Mouse (Mus musculus) CH12.LX (cell line): ENCODE measurements around the gene Dnah11. TPM values are rescaled to one million over a fixed set of nuclear protein-coding genes. Genes with fewer than 3 reads are reported as not detected.

Experiments used
- DNase-seq: peaks from one replicate; pipeline ENCODE4 v3.0.0-alpha.2; 2013; ENCODE audit errors: extremely low read depth
- H3K27ac ChIP-seq: 2 replicates; pipeline ENCODE4 v1.5.1; 2012; ENCODE audit warnings: low read depth, mild to moderate bottlenecking, control low read depth, moderate library complexity; ENCODE audit not compliant: insufficient read depth
- H3K27me3 ChIP-seq: replicated peaks from 2 replicates; pipeline ENCODE3; 2012; ENCODE audit warnings: inconsistent platforms
- H3K36me3 ChIP-seq, 2 experiments: replicated peaks in 1 of 2; 2 replicates each; pipeline versions ENCODE3 to v1.6.1; 2012; ENCODE audit warnings: inconsistent platforms in 1 of 2, low read length in 1 of 2, mild to moderate bottlenecking in 1 of 2, mixed read lengths in 1 of 2, moderate library complexity in 1 of 2; ENCODE audit not compliant: control insufficient read depth in 1 of 2, insufficient read depth in 1 of 2
- H3K4me1 ChIP-seq, 2 experiments: 2 replicates each; pipeline ENCODE4 v1.6.1; 2012; ENCODE audit warnings: inconsistent platforms in 1 of 2, moderate library complexity in 1 of 2; ENCODE audit not compliant: insufficient read depth in 2 of 2, control insufficient read depth in 1 of 2
- H3K4me2 ChIP-seq: 2 replicates; pipeline ENCODE4 v1.6.1; 2012; ENCODE audit warnings: low read depth, mild to moderate bottlenecking, control low read depth; ENCODE audit not compliant: poor library complexity, insufficient read depth, severe bottlenecking
- H3K4me3 ChIP-seq, 3 experiments: fragments of 150-350 bp in 1 of 3; sonication (generic) in 1 of 3; replicated peaks in 1 of 3; 2 replicates each; pipeline versions ENCODE3 to v1.5.1; 2011 to 2012; ENCODE audit warnings: low read depth in 2 of 3, low read length in 2 of 3, mild to moderate bottlenecking in 2 of 3, moderate library complexity in 2 of 3, control low read depth in 1 of 3, improper control_type of control experiment in 1 of 3, inconsistent platforms in 1 of 3, mixed read lengths in 1 of 3; ENCODE audit not compliant: poor library complexity in 1 of 3
- H3K79me2 ChIP-seq: replicated peaks from 2 replicates; pipeline ENCODE4 v1.6.1; 2012; ENCODE audit warnings: mild to moderate bottlenecking, moderate library complexity; ENCODE audit not compliant: control insufficient read depth, poor library complexity, insufficient read depth, severe bottlenecking; ENCODE audit errors: extremely low read depth
- H3K9ac ChIP-seq: 2 replicates; pipeline ENCODE4 v1.6.1; 2012; ENCODE audit warnings: low read depth, mild to moderate bottlenecking, control low read depth, moderate library complexity; ENCODE audit not compliant: insufficient read depth
- H3K9me3 ChIP-seq: replicated peaks from 2 replicates; pipeline ENCODE3; 2012; ENCODE audit warnings: low read length, inconsistent platforms, mixed read lengths
- BHLHE40 ChIP-seq: IDR thresholded peaks from 2 replicates; pipeline ENCODE4 v1.6.1; 2011; ENCODE audit warnings: mild to moderate bottlenecking, low read depth, low read length, improper control_type of control experiment
- CHD1 ChIP-seq: IDR thresholded peaks from 2 replicates; pipeline ENCODE4 v1.6.1; 2012; ENCODE audit warnings: low read depth, low read length, improper control_type of control experiment, inconsistent platforms
- CTCF ChIP-seq, 2 experiments: IDR thresholded peaks in 1 of 2; conservative IDR thresholded peaks in 1 of 2; 2 replicates each; pipeline ENCODE4 v1.5.1; 2011 to 2012; ENCODE audit warnings: low read depth in 2 of 2, low read length in 2 of 2, improper control_type of control experiment in 1 of 2, inconsistent platforms in 1 of 2, mild to moderate bottlenecking in 1 of 2, moderate library complexity in 1 of 2
- E2F4 ChIP-seq: IDR thresholded peaks from 2 replicates; pipeline ENCODE4 v1.6.1; 2011; ENCODE audit warnings: low read depth, low read length, improper control_type of control experiment; ENCODE audit not compliant: insufficient replicate concordance
- ELF1 ChIP-seq: IDR thresholded peaks from 2 replicates; pipeline ENCODE4 v1.6.1; 2014; ENCODE audit warnings: low read depth, mild to moderate bottlenecking, inconsistent platforms, low read length, improper control_type of control experiment
- EP300 ChIP-seq: IDR thresholded peaks from 2 replicates; pipeline ENCODE4 v1.6.1; 2011; ENCODE audit warnings: low read length, improper control_type of control experiment
- ETS1 ChIP-seq: conservative IDR thresholded peaks from 2 replicates; pipeline ENCODE4 v1.6.1; 2012; ENCODE audit warnings: low read depth, mild to moderate bottlenecking, inconsistent platforms, low read length, improper control_type of control experiment, moderate library complexity
- GABPA ChIP-seq: IDR thresholded peaks from 2 replicates; pipeline ENCODE4 v1.6.1; 2012; ENCODE audit warnings: low read depth, low read length, improper control_type of control experiment, inconsistent platforms; ENCODE audit not compliant: insufficient replicate concordance
- HCFC1 ChIP-seq: IDR thresholded peaks from 2 replicates; pipeline ENCODE4 v1.6.1; 2012; ENCODE audit warnings: low read depth, mild to moderate bottlenecking, inconsistent platforms, low read length, improper control_type of control experiment
- IRF4 ChIP-seq: IDR thresholded peaks from 2 replicates; pipeline ENCODE4 v1.6.1; 2014; ENCODE audit warnings: low read depth, mild to moderate bottlenecking, inconsistent platforms, low read length, improper control_type of control experiment
- JUN ChIP-seq: IDR thresholded peaks from 2 replicates; pipeline ENCODE4 v1.6.1; 2011; ENCODE audit warnings: low read depth, mild to moderate bottlenecking, low read length, improper control_type of control experiment, moderate library complexity; ENCODE audit not compliant: insufficient read depth
- JUND ChIP-seq: conservative IDR thresholded peaks from 2 replicates; pipeline ENCODE4 v1.6.1; 2011; ENCODE audit warnings: low read depth, low read length, improper control_type of control experiment
- MAFK ChIP-seq: IDR thresholded peaks from 2 replicates; pipeline ENCODE4 v1.6.1; 2011; ENCODE audit warnings: low read length, improper control_type of control experiment; ENCODE audit not compliant: insufficient replicate concordance
- MAX ChIP-seq: IDR thresholded peaks from 2 replicates; pipeline ENCODE4 v1.6.1; 2011; ENCODE audit warnings: low read length, improper control_type of control experiment
- MAZ ChIP-seq: IDR thresholded peaks from 2 replicates; pipeline ENCODE4 v1.6.1; 2012; ENCODE audit warnings: low read depth, mild to moderate bottlenecking, inconsistent platforms, low read length, improper control_type of control experiment, moderate library complexity
- MEF2A ChIP-seq: IDR thresholded peaks from 2 replicates; pipeline ENCODE4 v1.6.1; 2014; ENCODE audit warnings: low read depth, mild to moderate bottlenecking, inconsistent platforms, low read length, improper control_type of control experiment, borderline replicate concordance
- MXI1 ChIP-seq: IDR thresholded peaks from 2 replicates; pipeline ENCODE4 v1.6.1; 2011; ENCODE audit warnings: mild to moderate bottlenecking, low read depth, low read length, improper control_type of control experiment
- MYC ChIP-seq: IDR thresholded peaks from 2 replicates; pipeline ENCODE4 v1.6.1; 2011; ENCODE audit warnings: low read depth, mild to moderate bottlenecking, improper control_type of control experiment, low read length
- NELFE ChIP-seq: IDR thresholded peaks from 2 replicates; pipeline ENCODE4 v1.6.1; 2011; ENCODE audit warnings: low read depth, low read length, improper control_type of control experiment
- NRF1 ChIP-seq: IDR thresholded peaks from 2 replicates; pipeline ENCODE4 v1.6.1; 2014; ENCODE audit warnings: low read depth, mild to moderate bottlenecking, inconsistent platforms, low read length, improper control_type of control experiment, moderate library complexity
- POLR2A ChIP-seq: IDR thresholded peaks from 2 replicates; pipeline ENCODE4 v1.6.1; 2011; ENCODE audit warnings: low read depth, mild to moderate bottlenecking, improper control_type of control experiment, low read length
- POLR2AphosphoS2 ChIP-seq: IDR thresholded peaks from 2 replicates; pipeline ENCODE4 v1.6.1; 2011; ENCODE audit warnings: low read depth, low read length, improper control_type of control experiment
- RAD21 ChIP-seq: IDR thresholded peaks from 2 replicates; pipeline ENCODE4 v1.6.1; 2011; ENCODE audit warnings: low read depth, mild to moderate bottlenecking, low read length, improper control_type of control experiment, moderate library complexity
- SIN3A ChIP-seq: IDR thresholded peaks from 2 replicates; pipeline ENCODE4 v1.6.1; 2012; ENCODE audit warnings: low read length, improper control_type of control experiment, inconsistent platforms
- TBP ChIP-seq: conservative IDR thresholded peaks from 2 replicates; pipeline ENCODE4 v1.6.1; 2011; ENCODE audit warnings: low read depth, low read length, improper control_type of control experiment
- TCF12 ChIP-seq: IDR thresholded peaks from 2 replicates; pipeline ENCODE4 v1.6.1; 2014; ENCODE audit warnings: low read depth, mild to moderate bottlenecking, inconsistent platforms, low read length, improper control_type of control experiment
- ZMIZ1 ChIP-seq: IDR thresholded peaks from 2 replicates; pipeline ENCODE4 v1.6.1; 2012; ENCODE audit warnings: low read depth, mild to moderate bottlenecking, inconsistent platforms, low read length, improper control_type of control experiment
- dilution Hi-C: fragments of 300-500 bp; cut with MboI; formaldehyde crosslinking; loops from 2 replicates; pipeline ENCODE4 v1.14.3; 2020; ENCODE audit warnings: low sequenced_read_pairs; ENCODE audit not compliant: extremely low pct_unique_long_range_greater_than_20kb, extremely low pct_ligation_motif_present
- in situ Hi-C: fragments of 300-500 bp; cut with MboI; formaldehyde crosslinking; loops from 3 replicates; pipeline ENCODE4 v1.14.3; 2019; ENCODE audit warnings: low sequenced_read_pairs, low pct_ligation_motif_present, low pct_unique_long_range_greater_than_20kb, mixed read lengths
- polyA plus RNA-seq: library from polyadenylated mRNA; unstranded; fragments of >175 nt; gene quantifications from 2 replicates; pipeline ENCODE4 v1.2.1, GENCODE M21; 2012; ENCODE audit warnings: low read depth; ENCODE audit not compliant: insufficient read length
- total RNA-seq, 2 experiments: library from RNA; depleted of rRNA; stranded (reverse); fragments of 300-350 nt in 1 of 2; fragments of >200 nt in 1 of 2; gene quantifications; 2 replicates each; pipeline ENCODE4 v1.2.3; 2012 to 2014

Dnah11 gene
- total and polyA plus RNA-seq, 3 experiments = 0.85 to 2.5 (median 1.2) TPM

- dilution Hi-C loops = no loop called here
- peak; percentile 70 for DNase-seq
- Histone ChIP-seq H3K27me3 (no peaks in the 10 kb centered on the region), H3K36me3 (peaks cover 0 to 12% of the 10 kb centered on the region in 2 experiments), H3K79me2 (peaks cover 3% of the 10 kb centered on the region; the same call in 1 of the 2 replicates), H3K4me1 (peaks cover 0 to 36% of the 10 kb centered on the region in 2 experiments; a peak in 3 of 4 replicates), H3K9me3 (no peaks in the 10 kb centered on the region), H3K27ac (peak overlapping the region; percentile 5; the same call in 1 of the 2 replicates), H3K4me2 (peak overlapping the region; percentile 68), H3K9ac (peak overlapping the region; percentile 41), H3K4me3 (peak overlapping the region; percentile 69 to 72 (median 72))
- in situ Hi-C loops = no loop called here
- TF ChIP-seq NRF1 = peak; percentile 72
- TF ChIP-seq BHLHE40 = peak; percentile 15; the same call in 1 of the 2 replicates
- TF ChIP-seq MAX = peak; percentile 89
- no peak for TF ChIP-seq JUN
- TF ChIP-seq RAD21 = no peak
- TF ChIP-seq JUND = no peak
- TF ChIP-seq CHD1 = no peak
- TF ChIP-seq TBP = peak; percentile 33; the same call in 1 of the 2 replicates
- TF ChIP-seq IRF4 = 0 out of 2 replicates have a peak, but pooled peaks have one; percentile 10
- TF ChIP-seq SIN3A = peak; percentile 49; the same call in 1 of the 2 replicates
- TF ChIP-seq HCFC1 = peak; percentile 23; the same call in 1 of the 2 replicates
- no peak for TF ChIP-seq MAFK
- TF ChIP-seq ETS1 = no peak
- TF ChIP-seq MEF2A = 0 out of 2 replicates have a peak, but pooled peaks have one; percentile 20
- no peak for TF ChIP-seq MAZ
- no peak; the same call in 1 of the 2 replicates for TF ChIP-seq NELFE
- peak; percentile 28; the same call in 1 of the 2 replicates for TF ChIP-seq E2F4
- TF ChIP-seq TCF12 = peak; percentile 43; the same call in 1 of the 2 replicates
- TF ChIP-seq GABPA = no peak
- TF ChIP-seq ZMIZ1 = no peak
- TF ChIP-seq ELF1 = no peak
- no peak for TF ChIP-seq EP300
- TF ChIP-seq POLR2A = peak; percentile 74
- TF ChIP-seq POLR2AphosphoS2 = 0 out of 2 replicates have a peak, but pooled peaks have one; percentile 30
- TF ChIP-seq CTCF (conservative IDR thresholded peaks at IDR 0.05 in 1 of 2, IDR thresholded peaks at IDR 0.05 in 1 of 2; ENCODE audit: low read depth in 2 of 2, low read length in 2 of 2) = no peak
- TF ChIP-seq MYC = no peak
- TF ChIP-seq MXI1 = peak; percentile 73; the same call in 1 of the 2 replicates
Observed at GRCm38 (mm10) chr12:117843302-117844074, 355.4 kb downstream of the Dnah11 start.
